Mouse (Mus musculus) left cerebral cortex, postnatal 25 days (tissue): ENCODE results near the gene Esrrg. TPM values are rescaled to one million over a fixed set of nuclear protein-coding genes. Genes with fewer than 3 reads are reported as not detected.

Source experiments
- DNase-seq, 2 experiments: peaks; one replicate each; pipeline ENCODE4 v3.0.0; 2022; ENCODE audit warnings: low spot score in 2 of 2, mixed read lengths in 1 of 2
- intact Hi-C: fragments of 180-260 bp; cut with DNase I; formaldehyde crosslinking; loops from one replicate; pipeline ENCODE4 v1.15.1; 2025
- total RNA-seq, 2 experiments: library from RNA; stranded (reverse); gene quantifications; 2 replicates each; pipeline ENCODE4 v1.2.3; 2021

Gene Esrrg
- total RNA-seq, 2 experiments from 2014 or later, result 24.8 to 27.3 TPM

- intact Hi-C loops, result no loop called here
These were observed 89.6 kb downstream of the Esrrg start for GRCm38 (mm10) chr1:187698201-187698600.

GRCm38 (mm10) chr1:187700963-187701362, 92.4 kb downstream of the Esrrg start:
- DNase-seq, result no peak
- intact Hi-C loops, result no loop called here

More at GRCm38 (mm10) chr1:187698201-187698600, 89.6 kb downstream of the Esrrg start:
- no peak for DNase-seq

DNA sequence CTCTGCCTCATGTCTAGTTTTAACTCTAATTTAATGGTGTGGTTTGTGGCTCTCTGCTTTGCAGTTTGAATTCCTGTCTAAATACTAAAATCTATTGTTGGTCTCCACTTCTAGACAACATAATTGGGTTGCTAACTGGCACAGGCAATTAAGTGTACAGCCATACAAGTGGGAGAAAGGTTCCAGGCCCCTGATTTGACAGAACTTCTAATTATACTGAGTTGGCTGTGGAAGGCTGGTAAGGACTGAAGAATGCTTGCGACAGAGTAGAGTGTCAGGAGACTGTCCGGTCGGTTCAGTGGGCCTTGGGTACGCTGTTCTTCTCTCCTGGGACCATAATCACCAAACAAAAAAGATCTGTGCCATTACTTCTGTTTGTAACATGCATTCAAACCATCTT, 96.3 kb downstream of the Esrrg start:
- DNase-seq, result no peak
- intact Hi-C loops, result no loop called here

- DNase-seq, result no peak
- intact Hi-C loops, result no loop called here
These were observed 96.8 kb downstream of the Esrrg start for GRCm38 (mm10) chr1:187705348-187705747.

DNA sequence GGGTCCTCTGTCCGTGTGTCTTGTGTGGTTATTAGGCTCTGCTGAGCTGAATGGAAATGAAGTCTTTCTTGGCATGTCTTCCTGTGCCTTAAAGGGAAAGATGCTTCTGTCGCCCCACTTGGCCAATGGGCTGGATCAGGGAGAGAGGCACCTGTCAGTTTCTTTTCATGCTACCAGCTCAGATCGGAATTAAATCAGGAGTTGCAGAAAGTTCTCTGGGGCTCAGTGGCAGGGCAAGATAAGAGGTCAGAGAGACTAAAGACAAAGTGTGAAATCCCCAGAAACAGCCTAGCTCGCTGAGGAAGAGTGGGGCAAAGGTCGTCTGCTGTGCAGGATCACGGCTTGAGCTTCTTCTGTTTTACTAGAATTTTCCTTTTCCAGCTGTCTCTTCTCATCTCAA, 97.5 kb downstream of the Esrrg start:
- intact Hi-C loops, result no loop called here
- no peak for DNase-seq

DNA sequence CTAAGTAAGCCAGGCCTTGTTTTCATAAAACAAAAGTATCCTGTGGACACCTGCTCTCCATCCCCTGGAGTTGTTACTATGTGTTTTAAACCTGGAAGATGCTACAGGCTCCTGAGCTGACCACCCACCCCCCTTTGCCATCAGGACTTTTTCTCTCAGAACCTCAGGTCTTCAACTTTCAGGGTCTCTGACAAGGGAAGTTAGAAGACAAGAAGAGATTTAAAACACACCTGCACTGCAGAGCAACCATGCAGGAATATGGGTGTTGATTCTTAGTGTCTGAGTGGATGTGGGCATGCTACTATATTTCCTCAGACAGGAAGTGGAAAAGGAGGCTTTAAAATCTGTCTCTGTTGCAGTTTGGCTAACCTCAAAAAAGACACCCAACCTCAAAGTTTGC, 98.6 kb downstream of the Esrrg start:
- intact Hi-C loops, result no loop called here
- no peak for DNase-seq

DNA sequence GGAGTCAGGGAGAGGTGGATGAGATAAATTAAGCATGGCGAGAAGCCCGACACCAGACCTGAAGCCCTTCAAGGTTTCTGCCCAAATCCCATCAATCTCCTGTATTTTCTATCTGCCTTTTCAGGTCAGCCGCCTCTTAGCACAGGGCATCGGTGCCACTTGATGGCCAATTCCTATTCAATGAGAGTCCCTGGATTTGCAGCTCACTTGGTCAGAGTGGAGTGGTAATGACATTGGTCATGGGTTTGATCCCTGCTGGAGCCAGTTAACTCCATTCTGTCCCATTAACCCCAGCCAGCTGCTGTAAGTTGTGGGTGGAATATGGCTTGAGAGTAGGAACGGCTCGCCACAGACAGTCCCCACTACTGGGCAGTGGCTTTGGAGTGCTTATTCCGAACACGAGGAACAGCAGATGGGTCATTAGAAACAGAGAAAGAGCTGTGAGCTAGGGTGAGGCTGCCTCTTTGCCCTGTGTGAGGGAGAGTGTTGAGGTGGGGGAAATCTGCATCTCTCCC, 101.9 kb downstream of the Esrrg start:
- intact Hi-C loops, result no loop called here
- no peak for DNase-seq

GRCm38 (mm10) chr1:187721035-187721434, 112.4 kb downstream of the Esrrg start:
- intact Hi-C loops, result no loop called here
- DNase-seq, result peak; percentile 24 to 28

- intact Hi-C loops, result no loop called here
- no peak for DNase-seq
These were observed 113.4 kb downstream of the Esrrg start for GRCm38 (mm10) chr1:187722016-187722415.

DNA sequence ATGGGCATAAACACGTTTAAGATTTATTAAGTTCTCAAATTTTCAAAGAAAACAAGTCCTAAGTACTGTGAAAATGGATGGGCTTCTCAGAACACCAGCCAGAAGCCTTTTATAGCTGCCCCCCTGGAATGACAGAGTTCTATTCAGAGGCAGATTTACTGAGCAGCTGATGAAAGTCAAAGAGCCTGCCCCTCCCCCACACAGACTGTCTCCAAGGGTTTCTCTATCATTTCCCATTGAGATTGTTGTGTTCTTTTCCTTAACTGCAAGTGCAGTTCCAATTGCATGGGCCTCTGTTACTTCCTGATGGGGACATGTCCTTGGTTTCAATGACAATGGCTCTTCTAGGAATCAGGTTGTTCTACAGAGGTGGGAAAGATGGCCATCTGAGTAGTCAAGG, 116.1 kb downstream of the Esrrg start:
- no peak for DNase-seq

DNA sequence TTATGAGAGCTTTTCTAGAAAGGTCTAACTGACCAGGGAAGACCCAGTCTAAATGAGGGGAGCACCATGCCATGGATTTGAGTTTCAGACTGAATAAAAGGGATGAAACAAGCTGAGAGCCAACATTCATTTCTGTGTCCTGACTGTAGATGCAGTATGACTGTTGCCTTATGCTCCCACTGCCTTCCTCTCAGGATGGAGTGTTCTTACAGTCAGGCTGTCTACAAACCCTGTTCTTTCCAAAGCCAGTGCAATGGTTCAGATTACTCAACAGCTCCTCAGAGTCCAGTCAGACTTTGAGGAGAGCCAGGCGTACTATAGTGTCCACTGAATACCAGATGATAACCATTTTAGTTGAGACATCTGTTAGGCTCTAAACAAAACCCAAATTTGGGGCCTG, 116.8 kb downstream of the Esrrg start:
- no peak for DNase-seq
- intact Hi-C loops, result no loop called here

More for the DNA sequence above, 116.1 kb downstream of the Esrrg start:
- intact Hi-C loops, result no loop called here

DNA sequence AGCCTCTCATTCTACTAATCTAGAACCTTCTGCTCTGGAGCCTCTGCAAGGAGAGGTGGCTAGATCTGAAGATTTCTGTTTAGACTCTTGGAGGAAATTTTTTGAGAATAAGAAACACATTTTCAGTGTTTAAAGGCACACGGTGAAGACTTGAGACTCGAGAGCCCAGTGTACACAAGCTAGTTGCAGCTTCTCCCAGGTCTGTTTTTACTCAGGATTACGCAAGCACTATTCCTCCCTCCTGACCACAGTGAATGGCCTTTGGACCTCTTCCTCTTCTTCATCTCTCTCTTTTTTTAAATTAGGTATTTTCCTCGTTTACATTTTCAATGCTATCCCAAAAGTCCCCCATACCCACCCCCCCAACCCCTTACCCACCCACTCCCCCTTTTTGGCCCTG, 122.6 kb downstream of the Esrrg start:
- no peak for DNase-seq
- intact Hi-C loops, result no loop called here

GRCm38 (mm10) chr1:187736507-187736906, 127.9 kb downstream of the Esrrg start:
- DNase-seq, result no peak
- intact Hi-C loops, result no loop called here

GRCm38 (mm10) chr1:187737296-187737695, 128.7 kb downstream of the Esrrg start:
- intact Hi-C loops, result no loop called here

DNA sequence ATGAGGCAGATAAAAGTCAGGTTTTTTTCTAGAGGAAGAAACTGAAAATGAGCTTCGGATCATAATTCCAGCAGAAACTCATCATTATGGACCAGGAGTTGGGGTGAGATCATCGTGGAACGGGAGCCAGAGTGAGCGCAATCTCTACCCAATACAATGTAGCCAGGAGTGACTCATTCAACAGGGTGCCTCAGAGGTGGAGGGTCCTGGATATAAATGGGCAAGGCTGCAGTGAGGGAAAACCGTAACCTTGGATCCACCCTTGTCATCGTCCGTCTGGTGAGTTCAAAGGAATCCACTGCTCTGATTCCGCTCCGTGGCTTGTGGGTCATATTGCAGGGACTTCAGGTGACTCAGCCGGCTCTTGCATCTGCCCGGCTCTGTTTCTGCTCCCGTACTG, 131.9 kb downstream of the Esrrg start:
- no peak for DNase-seq
- intact Hi-C loops, result no loop called here

More at GRCm38 (mm10) chr1:187737296-187737695, 128.7 kb downstream of the Esrrg start:
- DNase-seq, result no peak

- DNase-seq, result no peak
- intact Hi-C loops, result no loop called here
These were observed 132.7 kb downstream of the Esrrg start for GRCm38 (mm10) chr1:187741306-187741705.

DNA sequence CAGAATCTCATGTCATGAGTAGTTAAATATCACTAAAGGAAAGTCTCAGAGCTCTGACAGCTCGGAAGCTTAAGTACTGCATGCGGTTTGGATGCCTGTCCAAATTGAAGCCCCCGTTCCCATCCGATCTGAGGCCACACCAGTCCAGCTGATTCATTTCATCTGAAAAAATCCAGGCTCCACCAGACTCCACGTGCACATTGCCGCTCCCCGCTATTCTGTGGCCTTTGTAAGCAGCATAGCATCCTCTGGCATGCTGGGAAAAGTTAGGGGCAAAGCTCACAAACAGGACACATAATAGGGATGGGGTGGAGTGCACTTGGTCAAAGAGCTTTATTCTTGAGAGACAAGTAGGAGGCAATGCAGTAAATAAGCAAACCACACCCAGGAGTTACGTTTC, 133.5 kb downstream of the Esrrg start:
- no peak for DNase-seq
- intact Hi-C loops, result no loop called here

- intact Hi-C loops, result no loop called here
- no peak for DNase-seq
These were observed 140.7 kb downstream of the Esrrg start for GRCm38 (mm10) chr1:187749294-187749693.

- no peak for DNase-seq
- intact Hi-C loops, result no loop called here
These were observed 141.3 kb downstream of the Esrrg start for GRCm38 (mm10) chr1:187749931-187750330.

DNA sequence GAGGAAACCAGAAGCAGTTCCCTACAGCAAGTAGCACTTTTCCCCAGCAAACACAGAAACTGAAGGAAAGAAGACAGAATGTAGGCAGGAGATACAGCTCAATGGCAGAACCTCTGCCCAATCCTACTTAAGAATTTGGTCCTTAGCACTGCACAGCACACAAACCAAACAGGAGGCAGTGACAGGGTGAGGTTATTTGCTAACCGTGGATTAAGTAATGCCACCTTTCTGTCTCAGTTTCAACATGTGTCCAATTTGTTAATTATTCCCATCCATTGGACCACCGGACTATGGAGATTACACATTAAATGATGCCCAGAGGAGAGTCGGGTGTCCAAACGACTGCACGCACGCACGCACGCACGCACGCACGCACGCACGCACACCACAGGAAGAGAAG, 146.9 kb downstream of the Esrrg start:
- intact Hi-C loops, result no loop called here
- DNase-seq, result no peak

- intact Hi-C loops, result no loop called here
These were observed 149.4 kb downstream of the Esrrg start for GRCm38 (mm10) chr1:187757981-187758380.

GRCm38 (mm10) chr1:187758546-187758945, 150.0 kb downstream of the Esrrg start:
- DNase-seq, result no peak
- intact Hi-C loops, result no loop called here

More at GRCm38 (mm10) chr1:187757981-187758380, 149.4 kb downstream of the Esrrg start:
- DNase-seq, result no peak
